Mouse (Mus musculus): ENCODE results near the gene Lsm2.

Gene Lsm2

DNA sequence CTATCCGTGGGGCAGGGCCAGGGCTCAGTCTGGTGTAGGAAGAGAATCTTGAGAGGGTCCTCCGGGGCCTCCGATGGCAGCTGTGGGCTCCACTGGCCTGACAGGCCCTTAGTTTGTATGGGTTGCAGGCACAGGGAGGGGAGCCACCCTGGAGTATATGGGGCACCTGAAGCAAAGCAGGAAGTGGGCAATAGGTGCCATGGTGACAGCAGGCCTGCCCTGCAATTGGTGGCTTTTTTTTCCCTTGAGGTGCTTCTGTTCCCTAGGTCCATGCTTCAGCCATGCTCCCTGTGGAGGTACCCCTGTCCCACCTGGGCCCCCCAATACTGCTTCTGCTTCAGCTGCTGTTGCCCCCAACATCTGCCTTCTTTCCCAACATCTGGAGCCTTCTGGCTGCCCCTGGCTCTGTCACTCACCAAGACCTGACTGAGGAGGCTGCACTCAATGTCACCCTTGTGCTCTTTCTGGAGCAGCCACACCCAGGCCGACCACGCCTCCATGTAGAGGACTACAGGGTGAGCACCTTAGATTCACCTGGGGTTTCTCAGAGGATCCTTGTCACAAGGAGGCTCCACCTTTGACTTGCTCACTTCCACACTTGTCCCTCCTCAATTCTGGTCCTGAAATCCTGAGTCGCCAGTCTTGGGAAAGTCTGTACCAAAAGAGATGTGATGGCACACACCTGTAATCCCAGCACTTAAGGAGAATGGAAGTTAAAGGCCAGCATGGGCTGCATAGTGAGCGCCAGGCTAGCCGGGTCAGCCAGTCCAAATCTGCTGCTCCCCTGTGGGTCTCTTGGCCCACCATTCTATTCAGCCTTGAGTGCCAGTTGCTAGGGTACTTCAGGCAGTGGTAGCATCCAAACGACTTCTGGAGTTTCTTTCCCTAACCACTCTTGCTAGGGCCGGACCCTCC lies 35.4 kb downstream of the Lsm2 start:
- WGBS, result 83% methylated on average over 10 of the region's 10 CpGs

DNA sequence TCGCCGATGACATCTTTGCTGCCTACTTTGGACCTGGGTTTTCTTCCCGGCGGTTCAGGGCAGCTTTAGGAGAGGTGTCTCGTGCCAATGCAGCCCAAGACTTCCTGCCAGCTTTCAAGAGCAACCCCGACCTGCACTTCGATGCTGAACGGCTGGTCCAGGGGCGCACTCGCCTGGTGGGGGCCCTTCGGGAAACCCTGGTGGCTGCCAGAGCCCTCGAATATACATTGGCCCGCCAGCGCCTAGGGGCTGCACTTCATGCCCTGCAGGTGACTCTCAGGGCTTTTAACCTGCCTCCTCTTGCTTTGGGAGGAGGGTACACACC lies 36.0 kb downstream of the Lsm2 start:
- 73% methylated on average over 14 of the region's 14 CpGs for WGBS

DNA sequence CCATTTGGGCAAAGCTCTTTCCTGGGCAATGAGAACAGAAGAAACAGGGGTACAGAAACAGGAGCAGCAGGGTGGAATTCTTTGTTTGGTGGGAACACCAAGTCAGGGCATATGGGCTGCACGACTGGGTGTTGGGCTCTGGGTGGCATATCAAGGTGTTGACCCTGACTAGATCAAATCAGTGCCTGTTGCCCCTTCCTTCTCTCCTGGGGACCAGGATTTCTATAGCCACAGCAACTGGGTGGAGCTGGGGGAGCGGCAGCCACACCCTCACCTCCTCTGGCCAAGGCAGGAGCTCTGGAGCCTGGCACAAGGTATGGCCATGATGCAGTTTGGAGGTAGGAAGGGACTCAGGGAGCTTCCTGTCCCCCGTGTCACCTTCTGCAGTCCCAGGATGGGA lies 36.5 kb downstream of the Lsm2 start:
- WGBS, result 90% methylated on average over 3 of the region's 3 CpGs

DNA sequence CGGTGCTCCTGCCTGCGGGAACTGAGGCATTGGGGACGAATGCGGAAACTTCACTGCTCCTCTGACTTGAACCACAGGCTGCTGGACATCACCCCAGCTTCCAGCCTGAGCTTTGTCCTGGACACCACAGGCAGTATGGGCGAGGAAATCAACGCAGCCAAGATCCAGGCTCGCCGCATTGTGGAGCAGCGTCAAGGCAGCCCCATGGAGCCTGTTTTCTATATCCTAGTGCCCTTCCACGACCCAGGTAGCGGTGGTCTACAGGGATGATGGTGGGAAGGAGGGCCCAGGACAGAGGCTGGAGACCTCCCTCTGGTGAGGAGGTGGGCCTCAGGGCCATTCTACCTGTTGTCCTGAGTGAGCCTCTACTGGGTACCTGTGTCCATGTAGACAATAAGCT lies 38.2 kb downstream of the Lsm2 start:
- 89% methylated on average over 11 of the region's 11 CpGs for WGBS

DNA sequence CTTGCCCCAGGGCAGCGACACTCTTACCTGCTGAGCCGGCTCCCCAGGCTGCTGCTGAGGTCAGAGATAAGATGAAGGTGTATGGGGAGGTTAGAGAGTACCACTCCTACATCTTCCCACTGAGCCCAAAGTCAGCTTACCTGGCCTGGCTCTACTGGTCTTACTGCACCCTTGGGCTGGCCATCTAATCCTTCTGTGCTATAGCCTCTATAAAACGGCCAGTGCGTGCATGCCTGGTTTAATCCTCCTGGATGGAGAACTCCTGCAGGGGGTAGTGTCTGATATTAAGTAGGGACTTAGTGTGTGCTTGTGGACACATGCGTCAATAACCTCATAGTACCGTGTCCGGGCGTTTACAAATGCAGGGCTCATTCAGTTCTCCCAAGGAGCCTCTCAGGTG lies 38.9 kb downstream of the Lsm2 start:
- WGBS, result 93% methylated on average over 8 of the region's 8 CpGs

DNA sequence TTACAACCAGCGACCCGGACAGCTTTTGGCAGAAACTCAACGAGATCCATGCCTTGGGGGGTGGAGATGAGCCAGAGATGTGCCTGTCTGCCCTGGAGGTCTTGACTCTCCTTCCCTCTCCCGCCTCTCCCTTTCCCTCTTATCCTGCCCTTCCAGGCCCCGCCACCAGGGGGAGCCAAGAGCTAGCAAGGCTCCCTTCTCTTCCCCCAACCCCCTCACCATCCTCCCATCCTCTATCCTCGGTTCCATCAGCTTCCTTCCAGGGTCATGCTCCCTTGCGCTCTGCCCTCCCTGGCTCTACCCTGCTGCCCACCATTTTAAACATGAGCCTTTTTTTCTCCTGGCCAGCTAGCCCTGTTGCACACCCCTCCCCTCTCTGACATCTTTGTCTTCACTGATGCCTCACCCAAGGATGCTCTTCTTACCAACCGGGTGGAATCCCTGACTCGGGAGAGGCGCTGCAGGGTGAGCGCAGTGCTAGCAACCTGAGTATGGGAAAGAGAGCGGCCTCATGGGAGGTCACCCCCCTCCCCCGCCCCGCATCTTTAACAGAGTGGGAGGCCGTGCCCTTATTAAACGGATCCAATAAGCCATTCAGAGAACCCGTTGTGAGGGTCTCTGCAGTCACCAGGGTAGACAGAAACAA lies 39.6 kb downstream of the Lsm2 start:
- 20% methylated on average over 17 of the region's 17 CpGs for WGBS

DNA sequence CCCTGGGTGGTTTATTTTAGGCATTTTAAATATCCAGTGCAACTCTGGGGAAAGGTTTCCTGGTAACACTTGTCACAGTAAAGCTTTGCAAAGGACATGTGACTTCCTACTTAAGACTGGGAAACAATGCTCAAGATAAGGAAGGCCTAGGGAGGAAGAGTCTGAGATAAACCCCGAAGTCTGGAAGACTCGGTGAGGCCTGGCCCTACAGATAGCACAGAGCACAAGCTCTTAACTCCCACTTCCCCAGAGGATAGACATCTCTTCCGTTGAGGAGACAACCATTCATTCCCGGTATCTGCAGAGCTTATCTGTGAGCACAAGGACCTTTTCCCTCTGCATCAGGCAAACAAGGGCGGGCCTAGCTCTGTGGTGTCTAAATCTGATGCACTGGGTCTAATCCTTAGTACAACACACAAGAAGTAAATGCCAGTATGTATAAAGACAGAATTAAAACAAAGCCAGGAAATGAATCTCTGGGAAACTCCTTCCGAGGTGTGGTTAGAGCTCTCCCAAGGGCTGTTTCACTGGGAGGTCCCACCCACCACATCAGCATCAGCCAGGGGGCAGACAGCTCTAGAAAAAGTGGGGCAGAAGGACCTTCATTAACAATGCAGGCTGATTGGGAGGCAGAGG lies 40.3 kb downstream of the Lsm2 start:
- 66% methylated on average over 6 of the region's 6 CpGs for WGBS

DNA sequence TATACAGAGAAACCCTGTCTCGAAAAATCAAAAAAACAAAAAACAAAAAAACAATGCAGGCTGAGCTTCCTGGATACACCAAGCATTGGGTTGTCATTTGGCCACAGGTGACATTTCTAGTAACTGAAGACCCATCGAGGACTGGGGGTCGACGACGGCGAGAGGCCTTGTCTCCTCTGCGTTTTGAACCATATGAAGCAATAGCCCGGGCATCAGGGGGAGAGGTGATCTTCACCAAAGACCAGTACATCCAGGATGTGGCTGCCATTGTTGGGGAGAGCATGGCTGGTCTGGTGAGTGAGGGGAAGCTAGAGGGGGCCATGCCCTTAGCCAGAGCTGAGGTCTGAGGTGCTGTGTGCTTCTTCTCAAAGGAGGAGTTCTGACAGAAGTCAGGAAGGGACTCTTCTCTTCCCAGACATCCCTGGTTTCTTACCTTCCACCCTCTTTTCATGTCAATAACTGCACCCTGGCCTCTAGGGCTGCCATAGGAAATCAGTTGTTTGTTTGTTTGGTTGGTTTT lies 40.9 kb downstream of the Lsm2 start:
- 98% methylated on average over 8 of the region's 8 CpGs for WGBS

DNA sequence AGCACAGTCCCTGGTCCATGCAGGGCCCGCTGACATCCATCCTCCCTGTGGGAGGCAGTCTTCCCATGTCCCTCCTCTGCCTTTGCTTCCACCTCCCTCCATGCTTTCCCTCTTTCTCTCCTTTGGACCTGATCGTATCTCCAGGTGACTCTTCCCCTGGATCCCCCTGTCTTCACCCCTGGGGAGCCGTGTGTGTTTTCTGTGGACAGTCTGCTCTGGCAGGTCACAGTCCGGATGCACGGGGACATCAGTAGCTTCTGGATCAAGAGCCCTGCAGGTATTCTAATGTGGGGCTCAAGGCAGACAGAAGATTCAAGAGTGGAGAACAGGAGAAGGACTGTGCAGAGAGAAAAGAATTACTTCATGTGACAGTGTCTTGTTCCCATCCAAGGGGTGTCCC lies 41.6 kb downstream of the Lsm2 start:
- 92% methylated on average over 5 of the region's 5 CpGs for WGBS

DNA sequence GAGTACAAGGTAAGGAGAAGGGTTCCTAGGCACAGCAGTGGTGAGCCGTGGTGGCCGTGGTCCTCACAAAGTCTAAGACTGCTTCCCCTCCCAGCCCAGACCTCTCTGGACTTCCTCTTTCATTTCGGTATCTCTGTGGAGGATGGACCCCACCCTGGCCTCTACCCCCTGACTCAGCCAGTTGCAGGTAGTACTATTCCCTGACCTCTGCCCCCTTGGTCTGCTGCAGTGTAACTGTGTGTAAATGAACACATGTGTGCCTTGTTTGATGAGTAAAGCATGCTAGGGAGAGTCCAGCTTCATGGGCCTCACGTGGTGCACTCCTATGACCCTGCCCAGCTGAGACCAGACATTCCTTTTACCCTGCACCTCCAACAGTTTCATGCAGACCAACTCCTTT lies 42.1 kb downstream of the Lsm2 start:
- 89% methylated on average over 4 of the region's 4 CpGs for WGBS

DNA sequence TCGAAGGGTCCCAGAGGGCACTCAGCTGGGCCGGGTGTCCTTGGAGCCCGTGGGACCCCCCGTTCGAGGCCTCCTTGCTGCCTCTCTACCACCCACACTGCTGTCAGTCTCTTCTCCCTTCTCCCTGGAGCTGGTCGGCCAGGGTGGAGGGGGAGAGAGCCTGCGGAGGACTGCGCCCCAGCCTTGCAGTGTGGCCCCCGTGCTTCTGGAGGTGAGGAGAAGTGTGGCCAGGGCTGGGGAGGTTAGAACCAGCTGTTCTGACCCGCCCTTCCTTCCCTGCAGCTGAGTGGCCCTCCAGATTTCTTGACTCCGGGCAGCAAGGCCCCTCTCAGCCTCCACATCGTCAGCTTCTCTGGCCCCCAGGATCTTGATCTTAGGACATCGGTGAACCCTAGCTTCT lies 42.6 kb downstream of the Lsm2 start:
- 86% methylated on average over 13 of the region's 13 CpGs for WGBS

DNA sequence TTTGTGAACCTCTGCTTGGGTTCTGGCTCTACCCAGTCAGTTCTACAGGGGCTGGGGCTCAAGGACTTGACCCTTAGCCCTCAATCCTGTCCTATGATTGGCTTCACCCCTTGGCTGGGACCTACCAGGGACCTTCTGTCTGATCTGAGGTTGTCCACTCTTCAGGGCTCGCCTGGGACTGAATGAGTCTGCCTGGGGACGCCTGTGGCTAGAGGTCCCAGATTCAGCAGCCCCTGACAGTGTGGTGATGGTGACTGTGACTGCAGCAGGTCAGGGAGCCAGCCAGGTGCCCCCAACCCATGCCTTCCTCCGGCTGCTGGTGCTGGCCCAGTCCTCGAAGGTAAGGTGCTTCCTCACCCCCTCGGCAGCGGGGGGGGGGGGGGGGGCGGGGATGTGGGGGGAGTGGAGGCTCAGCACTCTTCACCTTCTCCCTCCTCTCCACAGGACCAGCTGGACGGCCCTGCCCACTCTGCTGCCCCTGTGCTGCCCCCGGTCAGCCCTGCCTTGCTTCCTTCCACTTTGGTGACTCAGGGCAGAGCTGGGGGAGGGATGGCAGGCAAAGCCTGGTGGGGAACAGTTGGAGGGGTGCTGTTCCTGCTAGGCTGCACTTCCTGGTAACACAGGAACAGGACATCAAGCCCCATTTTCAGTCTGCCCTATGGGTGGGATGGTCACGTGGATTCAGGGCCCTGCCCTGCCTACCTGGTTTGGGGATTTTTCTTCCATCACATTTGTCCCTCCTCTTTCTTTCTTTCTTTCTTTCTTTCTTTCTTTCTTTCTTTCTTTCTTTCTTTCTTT lies 43.2 kb downstream of the Lsm2 start:
- 61% methylated on average over 9 of the region's 10 CpGs for WGBS

DNA sequence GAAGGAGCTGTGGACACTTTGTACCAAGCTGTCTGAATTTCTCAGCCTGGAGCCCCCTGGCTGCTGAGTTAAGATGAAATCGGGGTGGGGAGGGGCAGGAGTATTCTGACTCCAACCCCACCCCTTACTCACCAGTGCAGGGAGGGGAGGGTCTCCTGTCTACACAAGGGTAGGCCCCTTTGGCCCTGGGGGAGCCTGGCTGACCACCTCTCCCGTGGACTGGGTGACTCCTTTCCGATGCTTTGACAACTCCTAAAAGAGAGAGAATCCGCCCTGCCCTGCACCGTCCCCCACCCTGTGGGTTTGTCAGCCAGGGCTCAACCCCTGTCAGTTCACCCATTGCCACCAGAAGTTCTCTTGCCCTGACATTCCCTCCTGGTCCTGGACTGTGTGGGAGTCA lies 44.5 kb downstream of the Lsm2 start:
- 86% methylated on average over 5 of the region's 5 CpGs for WGBS

DNA sequence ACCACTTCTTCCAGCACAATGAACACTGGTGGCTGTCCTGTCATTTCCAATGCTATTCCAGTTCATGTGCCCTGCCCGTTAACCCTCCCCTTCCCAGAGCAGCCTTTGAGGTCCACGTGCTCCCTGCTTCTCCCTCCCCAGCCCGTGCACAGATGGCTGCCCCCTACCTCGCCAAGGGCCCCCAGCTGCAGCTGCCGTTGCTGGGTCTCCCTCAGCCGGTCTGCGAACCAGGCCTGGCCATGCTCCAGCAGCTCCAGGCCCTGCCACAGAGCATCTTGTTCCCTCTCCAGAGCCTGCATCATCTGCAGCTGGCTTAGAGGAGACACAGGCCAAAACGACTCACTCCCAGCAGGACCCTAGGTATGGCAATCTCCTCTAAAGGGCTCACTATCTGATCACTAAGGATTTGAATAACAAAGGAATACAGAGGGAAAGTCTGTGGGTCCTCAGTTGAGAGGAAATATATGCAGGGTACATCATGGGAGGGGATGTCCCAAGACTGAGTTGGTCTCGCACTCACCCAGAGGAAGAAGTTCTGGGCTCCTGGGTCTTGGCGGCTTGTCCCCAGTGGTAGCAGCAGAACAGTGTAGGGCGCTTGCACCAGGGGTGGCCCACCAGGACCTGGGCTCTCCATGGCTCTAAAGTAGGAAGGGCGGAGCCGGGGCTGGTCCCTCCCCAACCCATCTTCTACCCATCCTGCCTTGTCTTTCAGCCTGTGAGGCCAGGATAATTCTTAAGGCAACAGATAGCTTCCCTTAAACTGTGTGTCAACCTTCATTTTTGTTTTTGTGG lies 45.8 kb downstream of the Lsm2 start, which contains the start of gene Sapcd1:
TSS of gene Sapcd1 (minus strand) at position 740 of the 792 bp plus-strand sequence.
- 53% methylated on average over 13 of the region's 13 CpGs for WGBS

DNA sequence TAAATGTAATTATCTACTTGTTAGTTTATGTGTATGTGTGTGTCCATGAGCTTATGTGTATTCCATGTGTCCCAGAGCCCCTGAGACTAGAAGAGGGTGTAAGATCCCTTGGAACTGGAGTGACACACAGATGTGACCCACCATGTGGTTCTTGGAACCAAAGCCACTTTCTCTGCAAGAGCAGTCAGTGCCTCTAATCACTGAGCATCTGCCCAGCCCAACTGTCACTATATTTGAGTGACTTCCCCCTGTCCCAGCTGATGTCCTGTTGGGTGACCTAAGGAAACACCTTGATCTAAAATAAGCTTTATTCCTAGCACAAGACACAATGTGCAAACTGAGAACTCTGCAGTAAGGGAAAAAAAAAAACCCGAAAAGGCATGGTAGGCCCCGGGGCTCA lies 46.7 kb downstream of the Lsm2 start:
- WGBS, result 88% methylated on average over 2 of the region's 2 CpGs

DNA sequence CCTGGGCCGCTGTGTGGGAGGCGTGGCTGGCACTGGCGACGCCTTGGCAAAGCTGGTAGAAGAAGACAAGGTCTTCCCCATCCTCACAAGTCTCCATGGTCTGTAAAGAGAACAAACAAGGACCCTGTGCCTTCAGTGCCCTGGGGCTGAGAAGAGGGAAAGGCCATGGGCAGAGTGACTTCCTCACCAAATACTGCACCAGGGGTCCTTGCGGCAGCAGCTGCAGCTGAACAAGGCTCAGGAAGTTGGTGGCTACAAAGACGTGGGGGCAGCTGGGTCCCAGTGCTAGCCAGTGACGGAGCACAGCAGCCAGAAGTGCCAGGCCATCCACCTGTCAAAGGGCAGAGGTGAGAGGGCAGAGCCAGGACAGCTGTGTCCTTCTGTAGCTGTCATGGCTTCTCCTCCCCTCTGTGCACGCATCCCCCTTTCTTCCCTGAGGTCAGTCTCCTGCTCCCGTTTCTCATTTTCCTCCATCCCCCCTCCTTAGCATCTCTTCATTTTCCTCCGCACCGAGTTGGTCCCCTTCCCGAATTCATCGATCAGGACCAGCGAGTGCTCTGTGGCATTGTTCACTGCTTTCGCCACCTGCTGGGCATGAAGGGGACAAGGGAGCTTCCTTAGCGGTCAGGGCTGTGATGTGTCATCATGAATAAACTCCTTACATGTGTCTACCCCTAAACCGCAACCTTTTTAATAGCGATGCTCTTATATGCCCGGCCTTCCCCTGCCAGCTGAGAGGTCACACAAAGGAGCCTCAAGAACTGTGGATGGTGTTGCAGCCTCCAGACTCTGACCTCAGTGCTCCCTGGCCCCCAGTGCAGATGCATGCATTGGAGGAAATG lies 48.2 kb downstream of the Lsm2 start:
- 42% methylated on average over 19 of the region's 19 CpGs for WGBS

DNA sequence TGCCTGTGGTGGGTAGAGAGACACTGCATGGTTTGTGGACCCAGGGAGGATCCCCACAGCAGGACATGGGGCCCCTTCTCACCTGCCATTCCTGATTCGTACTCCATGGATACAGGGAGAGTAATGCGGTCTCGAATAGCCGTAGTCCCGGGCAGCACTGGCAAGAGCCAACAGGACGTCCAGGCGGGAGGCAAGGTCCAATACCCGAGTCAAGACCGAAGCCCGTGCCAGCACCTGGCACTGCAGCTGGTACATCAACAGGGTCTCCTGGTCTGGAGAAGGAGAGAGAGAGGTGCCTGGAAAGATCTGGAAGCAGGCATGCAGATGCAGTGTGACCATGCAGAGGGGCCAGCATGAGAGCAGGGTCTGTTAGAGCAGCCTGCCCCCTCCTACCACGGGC lies 49.6 kb downstream of the Lsm2 start:
- 93% methylated on average over 11 of the region's 11 CpGs for WGBS

DNA sequence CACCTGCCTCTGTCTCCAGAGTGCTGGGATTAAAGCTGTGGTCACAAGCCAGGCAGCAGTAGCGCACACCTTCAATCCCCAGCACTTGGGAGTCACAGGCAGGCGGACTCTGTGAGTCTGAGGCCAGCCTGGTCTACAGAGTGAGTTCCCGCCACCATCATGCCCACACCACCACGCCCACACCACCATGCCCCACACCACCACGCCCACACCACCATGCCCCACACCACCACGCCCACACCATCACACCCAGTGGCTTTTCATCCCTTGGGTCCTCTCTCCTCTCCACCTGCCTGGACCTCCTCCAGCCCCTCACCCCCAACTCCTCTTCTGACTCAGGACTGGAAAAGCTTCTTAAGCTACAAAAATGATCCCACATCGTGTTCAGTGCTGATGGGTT lies 50.2 kb downstream of the Lsm2 start:
- 95% methylated on average over 7 of the region's 7 CpGs for WGBS

DNA sequence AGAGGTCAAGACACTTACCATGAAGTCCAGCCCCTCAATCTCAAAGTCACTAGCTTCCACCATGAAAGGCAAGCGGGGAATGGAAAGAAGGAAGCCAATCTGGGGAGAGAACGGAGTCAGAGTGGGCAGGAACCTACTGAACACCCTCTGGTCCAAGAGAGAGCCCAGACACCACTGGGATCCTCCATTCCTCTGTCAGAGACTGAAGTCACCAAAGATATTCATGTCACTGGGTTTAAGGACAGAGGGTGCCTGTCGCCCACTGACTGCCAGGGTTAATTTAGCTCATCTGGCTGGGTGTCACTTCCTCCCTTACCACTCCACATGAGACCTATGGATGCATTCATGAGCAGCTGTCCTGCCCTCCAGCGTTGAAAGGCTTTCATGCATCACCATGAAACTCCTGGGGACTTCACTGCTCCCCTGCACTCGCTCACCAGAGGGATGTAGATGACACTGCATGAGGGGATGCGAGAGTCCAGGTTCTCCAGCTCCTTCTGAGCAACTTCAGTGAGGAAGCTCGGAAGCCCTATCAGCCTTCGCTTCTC lies 50.7 kb downstream of the Lsm2 start:
- 79% methylated on average over 8 of the region's 8 CpGs for WGBS

DNA sequence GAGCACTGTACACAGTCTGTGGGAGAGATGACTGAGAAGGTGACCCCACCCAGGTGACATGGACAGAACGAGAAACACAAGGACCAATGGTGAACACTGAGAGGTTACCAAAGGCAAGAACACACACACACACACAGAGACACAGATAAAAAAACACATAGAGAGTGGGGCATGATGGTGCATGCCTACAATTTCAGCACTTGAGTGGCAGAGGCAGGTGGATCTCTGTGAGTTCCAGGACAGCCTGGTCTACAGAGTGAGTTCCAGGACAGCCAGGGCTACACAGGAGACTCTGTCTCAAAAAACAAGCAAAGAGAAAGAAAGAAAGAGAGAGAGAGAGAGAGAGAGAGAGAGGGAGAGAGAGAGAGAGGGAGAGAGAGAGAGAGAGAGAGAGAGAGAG lies 52.0 kb downstream of the Lsm2 start:
- 84% methylated on average over 1 of the region's 1 CpGs for WGBS

Measured in cerebral cortex, adult 2 months (tissue).